Mouse (Mus musculus) forelimb bud, embryonic 11.5 days (tissue): ENCODE data around the gene Scai.
"Not testable (repeated sequence)": the region's sequence is repeated elsewhere in the genome, so short reads cannot be mapped to it uniquely, and the experiment has no call there.

Source experiments
- DNase-seq: peaks from one replicate; pipeline ENCODE4 v3.0.0-alpha.2; 2012; ENCODE audit warnings: low read depth, low spot score

The Scai gene

GRCm38 (mm10) chr2:39190561-39191056, at the start of gene Scai:
Scai (minus strand) TSS chr2:39190734.
- DNase-seq: peak; percentile 98

DNA sequence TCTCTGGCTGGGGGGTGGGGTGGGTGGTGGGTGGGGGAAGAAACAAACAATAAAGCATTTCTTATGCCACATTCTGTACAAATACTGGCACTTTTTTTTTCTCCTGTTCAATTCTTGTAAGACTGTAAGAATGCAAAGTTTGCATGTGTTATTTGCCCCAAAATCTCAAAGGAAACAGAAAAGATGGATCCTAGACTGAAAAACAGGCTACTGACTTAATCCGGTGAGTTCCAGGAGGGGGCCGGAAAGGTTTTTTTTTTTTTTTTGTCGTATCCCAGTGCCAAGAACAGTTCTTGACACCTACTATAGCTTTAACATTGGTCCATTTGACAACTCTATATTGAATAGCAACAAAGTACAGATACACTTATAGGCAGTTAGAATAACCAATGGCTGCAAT, 36.2 kb upstream of the Scai start:
- no peak for DNase-seq

DNA sequence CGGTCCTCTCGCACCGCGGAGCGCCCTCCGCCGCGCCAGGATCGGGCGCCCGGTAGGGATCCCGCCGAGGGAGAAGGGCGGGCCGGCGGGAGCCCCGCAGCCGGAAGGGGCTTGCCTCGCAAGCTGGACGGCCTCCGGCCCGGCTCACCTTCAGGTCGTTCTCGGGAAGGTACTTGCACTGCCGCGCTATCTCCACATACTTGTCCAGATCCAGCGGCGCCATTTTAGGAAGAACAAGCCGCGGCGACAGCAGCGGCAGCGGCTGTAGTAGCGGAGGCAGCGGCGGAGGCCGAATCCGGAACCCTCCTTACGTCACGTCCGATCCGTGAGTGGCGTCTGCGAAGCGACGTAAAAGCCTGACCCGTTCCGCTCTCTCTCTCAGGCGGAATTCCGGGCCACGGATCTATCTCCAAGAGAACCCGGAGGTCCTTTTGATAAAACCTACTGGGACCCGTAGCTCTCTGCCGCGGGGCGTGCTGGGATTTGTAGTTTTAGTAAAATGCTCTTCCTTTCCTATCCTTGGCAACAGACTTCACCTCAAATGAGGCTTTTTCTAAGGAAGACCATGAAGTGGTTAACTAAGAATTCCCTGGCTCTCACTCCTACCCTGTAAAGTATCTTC, 35.6 kb upstream of the Scai start, which contains the start of gene Ppp6c:
TSS of gene Ppp6c (minus strand) at position 433 of the 622 bp plus-strand sequence.
- DNase-seq: peak; percentile 96

DNA sequence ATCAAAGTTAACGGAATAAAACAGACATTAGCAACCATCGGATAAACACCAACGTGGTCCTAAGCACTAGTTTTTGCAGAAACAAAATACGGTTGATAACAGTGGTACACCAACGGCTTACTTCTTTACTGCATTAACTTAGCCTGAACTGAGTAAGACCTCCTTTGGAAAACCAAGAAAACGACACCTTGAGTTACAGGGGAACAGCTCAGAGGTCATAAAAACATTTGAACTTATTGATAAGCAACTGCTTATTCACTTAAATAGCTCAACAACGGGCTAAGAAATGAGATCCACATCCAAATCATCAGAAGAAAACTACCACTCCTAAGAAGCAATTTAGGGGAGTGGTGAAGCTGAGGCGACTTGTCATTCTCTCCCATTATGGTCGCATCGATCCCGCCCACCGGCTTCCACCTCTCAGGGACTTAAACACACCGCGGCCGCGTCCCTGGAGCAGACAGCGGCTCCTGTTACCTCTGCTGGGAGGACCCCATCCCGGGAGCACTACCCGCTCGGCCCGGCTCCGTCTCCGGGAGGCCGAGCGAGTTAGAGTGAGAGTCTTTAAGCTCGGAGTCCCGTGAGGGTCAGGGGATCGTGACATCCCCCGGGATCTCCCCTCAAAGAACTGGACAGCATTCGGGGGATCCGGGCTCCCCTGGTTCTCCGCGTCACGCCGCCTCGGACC, 34.9 kb upstream of the Scai start:
- not testable (repeated sequence) for DNase-seq

GRCm38 (mm10) chr2:39224621-39225020, 34.1 kb upstream of the Scai start:
- no peak for DNase-seq

DNA sequence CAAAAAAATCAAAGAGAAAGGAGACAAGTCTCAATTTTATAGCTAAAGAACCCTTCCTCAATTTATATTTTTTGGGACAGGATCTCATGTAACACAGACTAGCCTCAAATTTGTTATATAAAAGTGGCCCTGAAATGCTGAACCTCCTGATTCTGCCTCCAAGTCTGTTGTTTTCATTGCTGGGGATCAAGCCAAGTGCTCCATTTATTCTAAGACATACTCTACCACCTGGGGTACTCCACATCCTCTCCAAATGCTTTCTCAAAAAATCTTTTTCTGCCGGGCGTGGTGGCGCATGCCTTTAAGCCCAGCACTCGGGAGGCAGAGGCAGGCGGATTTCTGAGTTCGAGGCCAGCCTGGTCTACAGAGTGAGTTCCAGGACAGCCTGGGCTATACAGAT, 29.5 kb upstream of the Scai start:
- no peak for DNase-seq

- DNase-seq: no peak
Measured at GRCm38 (mm10) chr2:39219034-39219433, 28.5 kb upstream of the Scai start.

- DNase-seq: no peak
Measured at GRCm38 (mm10) chr2:39217150-39217549, 26.6 kb upstream of the Scai start.

DNA sequence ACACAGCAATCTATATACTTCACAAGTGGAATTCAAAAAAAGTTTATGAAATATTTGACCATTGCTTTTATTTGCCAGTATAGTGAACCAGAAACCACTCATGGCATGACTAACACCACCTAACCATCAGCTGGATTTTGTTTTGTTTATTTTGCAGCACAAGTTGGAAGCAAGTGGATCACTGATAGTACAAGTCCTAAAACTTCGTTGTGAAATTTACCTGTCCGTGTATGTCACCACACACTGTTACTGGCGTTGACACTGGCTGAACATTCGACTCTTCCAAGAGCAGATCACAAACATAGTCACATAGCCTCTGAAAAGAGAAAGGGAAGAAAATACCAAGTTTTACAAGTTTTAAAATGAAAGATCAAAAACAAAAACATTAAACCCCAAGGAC, 20.2 kb upstream of the Scai start:
- no peak for DNase-seq

DNA sequence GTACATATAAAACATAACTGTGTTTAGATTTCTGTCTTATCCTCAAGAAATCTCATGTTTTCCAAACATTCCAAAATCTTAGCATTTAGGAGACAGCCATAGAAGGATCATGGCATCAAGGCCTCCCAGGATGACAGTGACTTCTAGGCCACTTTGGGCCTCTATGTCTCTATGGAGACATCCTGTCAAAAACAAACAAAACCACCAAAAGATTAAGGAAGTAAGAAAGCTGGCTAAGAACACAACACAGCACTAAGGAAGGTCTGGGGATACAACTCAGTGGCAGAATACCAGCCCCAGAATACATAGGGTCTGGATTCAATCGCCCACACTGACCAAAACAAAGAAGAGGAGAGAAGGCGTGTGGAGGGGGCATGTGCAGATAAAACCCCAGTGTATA, 12.8 kb upstream of the Scai start:
- no peak for DNase-seq

DNA sequence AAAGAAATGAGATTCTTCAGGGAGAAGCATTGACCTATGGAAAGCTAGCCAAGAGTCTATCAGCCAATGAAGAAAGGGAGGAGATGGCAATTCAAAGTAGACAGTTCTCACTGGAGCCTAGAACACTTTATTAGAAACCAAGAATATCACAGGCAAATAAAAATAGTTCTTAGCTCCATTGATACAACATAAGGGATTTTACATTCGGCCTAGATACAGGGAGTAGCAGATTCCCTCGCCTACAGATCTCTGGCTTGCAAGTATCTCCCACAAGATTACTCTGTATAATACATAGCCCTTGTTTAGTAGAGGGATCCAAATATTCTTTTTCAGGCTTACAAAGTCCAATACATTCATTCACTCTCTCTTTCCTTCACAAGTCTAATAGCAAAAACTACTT, 4.3 kb upstream of the Scai start:
- no peak for DNase-seq

DNA sequence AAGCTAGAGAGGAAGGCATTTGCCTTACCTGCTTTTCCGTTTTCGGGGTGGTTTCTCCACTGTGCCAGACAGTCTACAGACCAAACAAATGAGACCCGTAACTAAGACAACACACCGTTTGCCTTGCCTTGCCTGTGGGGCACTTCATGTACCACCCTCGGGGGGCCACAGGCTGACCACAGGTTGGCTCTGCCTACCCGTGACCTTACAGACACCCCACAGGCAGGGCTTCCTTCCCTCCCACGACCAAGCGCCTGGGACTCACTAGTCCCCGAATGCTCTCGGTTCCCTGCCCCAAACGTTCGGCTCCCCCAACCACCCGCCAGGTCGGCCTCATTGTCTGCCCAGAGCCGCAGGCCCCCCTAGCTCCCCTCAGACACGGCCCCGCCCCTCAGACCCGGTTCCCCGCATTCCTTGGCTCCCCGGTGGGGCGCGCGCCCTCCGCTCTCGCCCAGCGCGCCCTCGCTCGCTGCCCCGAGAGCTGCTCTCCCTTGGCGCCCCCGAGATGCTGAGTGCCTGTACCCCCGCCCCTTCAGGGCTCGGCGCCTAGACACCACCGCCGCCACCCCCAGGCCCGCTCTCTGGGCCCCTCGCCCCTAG, 473 bp downstream of the Scai start:
- peak; percentile 62 for DNase-seq

DNA sequence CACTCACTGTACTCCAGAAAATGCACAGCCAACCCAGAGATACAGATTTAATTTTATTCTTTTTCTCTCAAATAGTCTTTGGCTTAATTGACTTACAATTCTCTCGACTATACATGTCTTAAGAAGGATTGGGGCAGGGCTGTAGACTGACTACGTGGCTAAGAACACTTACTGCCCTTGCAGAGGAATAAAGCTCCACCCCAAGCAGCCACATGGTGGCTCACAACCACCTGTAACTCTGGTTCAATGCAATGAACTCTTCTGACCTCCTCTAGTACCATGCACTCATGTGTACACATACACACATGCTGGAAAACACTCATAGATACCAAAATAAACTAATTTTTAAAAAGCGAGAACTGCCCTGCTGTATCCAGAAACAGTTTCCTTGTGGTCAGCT, 4.6 kb downstream of the Scai start:
- DNase-seq: no peak

GRCm38 (mm10) chr2:39183587-39183986, 6.9 kb downstream of the Scai start:
- no peak for DNase-seq

DNA sequence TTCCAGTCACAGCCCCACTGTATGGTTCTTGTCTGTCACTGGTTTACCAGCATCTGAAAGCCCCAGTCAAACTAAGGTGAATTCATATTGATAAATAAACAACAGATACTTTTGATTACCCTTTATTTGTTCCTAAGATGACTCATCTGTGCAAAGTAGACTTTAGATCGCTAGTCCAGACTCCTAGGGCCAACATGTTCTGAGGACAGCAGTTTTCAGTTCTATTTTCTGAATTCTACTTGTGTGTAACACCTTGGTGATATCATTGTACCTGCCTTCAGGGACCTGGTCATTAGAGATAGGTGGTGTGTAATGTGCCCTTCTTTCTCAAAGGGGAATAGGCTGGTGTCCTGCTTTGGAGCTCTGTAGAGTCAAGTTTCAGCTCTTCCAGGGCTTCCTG, 29.5 kb downstream of the Scai start:
- no peak for DNase-seq

DNA sequence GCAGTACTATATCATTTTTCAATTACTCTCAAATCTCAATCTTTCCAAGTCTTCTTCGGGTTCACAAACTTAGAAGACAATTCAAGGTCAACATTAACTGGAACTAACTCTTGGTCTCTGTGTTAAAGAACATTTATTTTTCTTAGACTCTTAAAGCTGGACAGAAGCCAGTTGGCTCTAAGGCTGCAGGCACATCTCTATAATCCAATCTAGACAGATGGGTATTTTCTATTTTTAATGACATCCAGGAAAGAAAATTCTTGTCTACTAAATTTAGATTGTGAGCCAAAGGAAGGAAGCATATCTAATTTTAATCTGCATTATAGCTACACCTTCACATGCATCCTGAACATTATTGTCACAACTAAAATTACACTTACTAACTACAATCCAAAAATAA, 32.6 kb downstream of the Scai start:
- DNase-seq: no peak

GRCm38 (mm10) chr2:39156821-39157220, 33.7 kb downstream of the Scai start:
- no peak for DNase-seq

- DNase-seq: no peak
Measured at GRCm38 (mm10) chr2:39150943-39151342, 39.6 kb downstream of the Scai start.

DNA sequence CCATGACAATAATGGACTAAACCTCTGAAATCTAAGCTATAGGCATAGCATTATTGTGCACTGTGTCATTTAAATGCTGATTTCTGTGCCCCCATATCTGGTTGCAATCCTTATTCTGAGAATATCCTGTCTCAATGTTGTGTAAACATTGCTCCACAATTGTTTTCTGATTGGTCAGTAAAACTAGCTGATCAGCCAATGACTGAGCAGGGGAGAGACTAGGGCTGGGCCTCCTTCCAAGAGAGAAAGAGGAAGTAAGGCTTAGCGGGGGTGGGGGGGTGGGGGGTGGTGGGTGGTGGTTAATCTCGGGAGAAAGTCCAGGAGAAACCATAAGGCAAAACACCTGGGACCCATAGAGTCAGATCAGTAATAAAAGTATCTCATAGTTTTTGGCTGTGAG, 42.5 kb downstream of the Scai start:
- no peak for DNase-seq

DNA sequence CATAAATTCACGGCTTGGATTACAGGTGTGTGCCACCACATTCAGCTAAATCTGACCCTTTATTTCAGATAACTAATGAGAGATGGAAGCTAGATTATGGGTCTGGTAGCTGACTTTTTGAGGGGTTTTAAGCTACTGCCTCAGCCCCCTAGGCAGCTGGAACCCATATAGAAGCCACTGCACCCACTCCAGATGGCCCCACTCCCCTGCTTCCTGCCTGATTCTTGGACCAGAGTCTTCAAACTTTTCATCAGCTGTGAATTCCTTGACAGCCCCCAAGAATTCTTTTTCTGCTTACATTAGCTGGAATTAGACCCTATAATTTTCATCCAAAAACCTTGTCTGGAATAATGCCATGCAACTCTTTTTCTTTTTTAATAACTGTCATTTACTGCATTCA, 44.1 kb downstream of the Scai start:
- no peak for DNase-seq

DNA sequence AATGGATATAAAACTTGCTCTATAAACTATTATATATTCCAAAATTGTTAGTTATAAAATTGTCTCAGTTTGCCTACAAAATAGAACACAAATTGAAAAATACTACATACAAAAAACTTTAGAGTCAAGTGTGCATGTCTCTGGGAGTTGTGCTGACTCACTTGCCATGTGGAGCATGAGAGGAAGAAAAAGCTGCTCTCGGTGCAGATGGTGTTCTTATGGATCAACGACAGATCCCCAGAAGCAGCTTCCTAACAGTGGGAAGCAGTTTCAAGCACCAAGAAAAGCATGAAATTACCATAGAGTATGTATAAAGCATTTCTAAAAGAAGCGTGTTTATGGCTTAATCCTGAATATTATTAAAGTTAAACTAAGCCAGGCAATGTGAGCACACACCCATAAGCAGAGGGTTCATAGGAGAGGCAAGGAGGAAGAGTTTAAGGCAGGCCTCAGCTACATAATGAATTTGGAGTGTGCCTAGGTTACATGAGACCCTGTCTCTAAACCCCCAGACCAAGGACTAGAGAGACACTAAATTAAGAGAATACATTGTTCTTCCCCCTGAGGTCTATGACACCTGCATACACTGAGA, 48.1 kb downstream of the Scai start:
- no peak for DNase-seq

GRCm38 (mm10) chr2:39140586-39141455, 49.7 kb downstream of the Scai start:
- no peak for DNase-seq
